Mouse (Mus musculus) erythroblast, embryonic 14.5 days (primary cell): ENCODE measurements around the gene Zfp658.

Source experiments
- GATA1 ChIP-seq: IDR thresholded peaks from 2 replicates; pipeline ENCODE4 v1.6.1; 2012; ENCODE audit warnings: low read length, inconsistent platforms, mixed read lengths
- TAL1 ChIP-seq: IDR thresholded peaks from 3 replicates; pipeline ENCODE4 v1.6.1; 2012; ENCODE audit warnings: low read length, inconsistent platforms, mixed read lengths

DNA sequence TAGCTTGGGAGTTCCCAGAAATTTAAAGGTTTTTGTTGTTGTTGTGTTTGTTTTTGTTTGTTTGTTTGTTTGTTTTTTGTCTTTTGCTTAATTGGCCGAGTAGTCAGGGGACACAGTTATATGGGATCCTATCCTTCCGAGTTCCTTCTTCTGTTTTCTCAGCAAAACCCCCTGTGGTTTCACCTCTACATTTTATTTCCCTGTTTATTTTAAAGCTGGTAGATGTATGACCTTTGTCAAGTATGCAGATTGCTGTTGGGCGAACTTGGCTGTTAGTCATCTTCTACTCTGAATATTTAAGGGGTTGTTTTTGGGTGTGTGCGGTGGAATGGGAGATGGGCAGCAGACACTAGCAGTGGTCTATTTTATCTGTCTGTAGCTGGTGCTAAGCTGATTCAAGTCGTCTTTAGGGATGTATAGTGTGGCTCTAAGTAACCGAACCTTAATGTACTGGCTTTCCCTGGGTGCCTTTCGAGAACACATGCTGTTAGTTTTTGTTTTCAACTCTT is 46.3 kb downstream of the Zfp658 start:
- TF ChIP-seq GATA1 (no peak), TAL1 (no peak)
